In genomic region chr4:98665884-98666283, GRCm38 (mm10) we compare ENCODE assay signal across 33 mouse cellular contexts.
DNase-seq lines count a peak whose midpoint lies in the region; ATAC-seq and TF ChIP-seq lines count a peak whose summit lies in the region.
"Had no signal": no experiment of that assay in that cellular context is flagged by ENCODE, and none has a peak within 500 bp of the region (broad histone marks: within the 10 kb centered on the region; RNA-seq: fewer than 3 reads in every experiment).

No protein-coding gene starts in this region.

- no peaks in the 10 kb centered on the region for H3K27me3 ChIP-seq in forebrain, postnatal 0 days (ENCODE audit: insufficient read depth, low read length)
- H3K27me3 ChIP-seq: embryonic facial prominence, embryonic 15.5 days; forebrain, embryonic 12.5 days; limb, embryonic 12.5 days; liver, embryonic 15.5 days; neural tube, embryonic 15.5 days had no signal

- no peak overlapping the region for H3K4me2 ChIP-seq in forebrain, postnatal 0 days (ENCODE audit: low read depth)
- H3K4me2 ChIP-seq: embryonic facial prominence, embryonic 15.5 days; forebrain, embryonic 12.5 days; limb, embryonic 12.5 days; liver, embryonic 15.5 days; lung, embryonic 14.5 days; neural tube, embryonic 15.5 days had no signal

- H3K4me1 ChIP-seq in forebrain, postnatal 0 days (ENCODE audit: insufficient read depth) = no peaks in the 10 kb centered on the region
- H3K4me1 ChIP-seq: embryonic facial prominence, embryonic 15.5 days; forebrain, embryonic 12.5 days; hindbrain, embryonic 10.5 days; liver, embryonic 15.5 days; neural tube, embryonic 15.5 days had no signal

- no peak overlapping the region for H3K9ac ChIP-seq in forebrain, postnatal 0 days
- H3K9ac ChIP-seq: embryonic facial prominence, embryonic 15.5 days; forebrain, embryonic 12.5 days; limb, embryonic 12.5 days; liver, embryonic 15.5 days; lung, embryonic 14.5 days; neural tube, embryonic 15.5 days had no signal

- H3K4me3 ChIP-seq in forebrain, postnatal 0 days (ENCODE audit: low read depth, low read length) = no peak overlapping the region
- H3K4me3 ChIP-seq: embryonic facial prominence, embryonic 10.5 days; embryonic facial prominence, embryonic 15.5 days; forebrain, embryonic 12.5 days; hindbrain, embryonic 10.5 days; limb, embryonic 12.5 days; liver, embryonic 15.5 days; neural tube, embryonic 15.5 days had no signal

- no peaks in the 10 kb centered on the region for H3K36me3 ChIP-seq in forebrain, postnatal 0 days (ENCODE audit: insufficient read depth)
- H3K36me3 ChIP-seq: embryonic facial prominence, embryonic 15.5 days; G1E; liver, embryonic 15.5 days had no signal

- no peak overlapping the region for H3K27ac ChIP-seq in forebrain, postnatal 0 days (ENCODE audit: low read depth, low read length)
- H3K27ac ChIP-seq: embryonic facial prominence, embryonic 10.5 days; embryonic facial prominence, embryonic 15.5 days; forebrain, embryonic 12.5 days; hindbrain, embryonic 10.5 days; liver, embryonic 15.5 days; neural tube, embryonic 15.5 days; stomach, postnatal 0 days had no signal

- peak; percentile 82 for DNase-seq in heart, adult 11 months
- no peak for DNase-seq in heart, adult 8-10 months (ENCODE audit: low spot score)
- DNase-seq in cerebellum, adult 8-10 months = peak; percentile 77
- peak; percentile 84 to 90 for DNase-seq in cerebellum, postnatal 25 days
- no peak for DNase-seq in forebrain, postnatal 0 days
- DNase-seq in thymus, postnatal 4 days = no peak
- DNase-seq: adrenal gland, postnatal 10 days; gastrocnemius, postnatal 25 days; heart, adult 18-20 months; heart, postnatal 14 days; kidney, adult 9 months; kidney, postnatal 10 days; layer of hippocampus, adult 9-11 months; lung, embryonic 14.5 days; lung, postnatal 14 days; midbrain, embryonic 14.5 days; retina, postnatal 1 day; right cerebral cortex, postnatal 25 days; spleen, adult 18-20 months; thymus, adult 2 months; thymus, postnatal 36 days had no signal

- no peaks in the 10 kb centered on the region; the same call in 1 of the 2 replicates for H3K9me3 ChIP-seq in forebrain, postnatal 0 days (ENCODE audit: low read length)

- no peak for TF ChIP-seq CTCF in forebrain, postnatal 0 days (IDR thresholded peaks at IDR 0.05; ENCODE audit: low read depth)

- WGBS in forebrain, postnatal 0 days = 71% methylated on average over 7 of the region's 7 CpGs

- peak; percentile 80 for ATAC-seq in cerebellum, adult (ENCODE audit: insufficient number of reproducible peaks, low FRiP score, low TSS enrichment)
- ATAC-seq in forebrain, postnatal 0 days = no peak
- ATAC-seq: hindbrain, embryonic 16.5 days; intestine, embryonic 16.5 days had no signal

Comparison
In these comparisons a context has a peak if more than half of its experiments do, and no peak if none do; other contexts are left out.
1. DNase-seq: peak in heart, adult 11 months (single experiment), cerebellum, adult 8-10 months (single experiment) and cerebellum, postnatal 25 days (2 of 2); none in heart, adult 8-10 months (single experiment), forebrain, postnatal 0 days (single experiment) and thymus, postnatal 4 days (single experiment).